Mouse (Mus musculus): ENCODE data around the gene Chaf1b.

- TF ChIP-seq EP300 (IDR thresholded peaks at IDR 0.05; ENCODE audit: low read depth) (no peak), CTCF (IDR thresholded peaks at IDR 0.05; ENCODE audit: low read depth) (no peak)
Measured at GRCm38 (mm10) chr16:93944301-93944700, 60.6 kb downstream of the Chaf1b start.

Data from heart, postnatal 0 days (tissue).